Mouse (Mus musculus): ENCODE results near the gene Nup210.

Gene Nup210

GRCm38 (mm10) chr6:91116244-91117145 is at the start of gene Nup210:
Gene Nup210, minus strand, starts transcription at chr6:91116829.
- peak; percentile 84 for DNase-seq (ENCODE audit: low read depth, low spot score)

- peak; percentile 78 for DNase-seq (ENCODE audit: low read depth, low spot score)
Observed at GRCm38 (mm10) chr6:91165210-91165609, 48.6 kb upstream of the Nup210 start.

GRCm38 (mm10) chr6:91164584-91164983 is 48.0 kb upstream of the Nup210 start:
- DNase-seq (ENCODE audit: low read depth, low spot score) = no peak

GRCm38 (mm10) chr6:91163195-91163911 is 46.7 kb upstream of the Nup210 start:
- DNase-seq (ENCODE audit: low read depth, low spot score) = no peak

GRCm38 (mm10) chr6:91162314-91162713 is 45.7 kb upstream of the Nup210 start:
- DNase-seq (ENCODE audit: low read depth, low spot score) = no peak

- DNase-seq (ENCODE audit: low read depth, low spot score) = no peak
Observed at GRCm38 (mm10) chr6:91161506-91162235, 45.0 kb upstream of the Nup210 start.

- DNase-seq (ENCODE audit: low read depth, low spot score) = no peak
Observed at GRCm38 (mm10) chr6:91160976-91161375, 44.3 kb upstream of the Nup210 start.

GRCm38 (mm10) chr6:91160399-91160798 is 43.8 kb upstream of the Nup210 start:
- no peak for DNase-seq (ENCODE audit: low read depth, low spot score)

- DNase-seq (ENCODE audit: low read depth, low spot score) = no peak
Observed at GRCm38 (mm10) chr6:91159047-91159446, 42.4 kb upstream of the Nup210 start.

GRCm38 (mm10) chr6:91157237-91157570 is 40.6 kb upstream of the Nup210 start:
- no peak for DNase-seq (ENCODE audit: low read depth, low spot score)

GRCm38 (mm10) chr6:91156554-91157236 is 40.1 kb upstream of the Nup210 start, which contains the start of gene Hdac11:
Gene Hdac11, plus strand, starts transcription at chr6:91156665.
- peak; percentile 91 for DNase-seq (ENCODE audit: low read depth, low spot score)

- no peak for DNase-seq (ENCODE audit: low read depth, low spot score)
Observed at GRCm38 (mm10) chr6:91156062-91156461, 39.4 kb upstream of the Nup210 start.

- DNase-seq (ENCODE audit: low read depth, low spot score) = no peak
Observed at GRCm38 (mm10) chr6:91155286-91155685, 38.7 kb upstream of the Nup210 start.

GRCm38 (mm10) chr6:91154685-91155084 is 38.1 kb upstream of the Nup210 start:
- no peak for DNase-seq (ENCODE audit: low read depth, low spot score)

- DNase-seq (ENCODE audit: low read depth, low spot score) = peak; percentile 76
Observed at GRCm38 (mm10) chr6:91153549-91154064, 37.0 kb upstream of the Nup210 start.

- DNase-seq (ENCODE audit: low read depth, low spot score) = no peak
Observed at GRCm38 (mm10) chr6:91152892-91153548, 36.4 kb upstream of the Nup210 start.

GRCm38 (mm10) chr6:91147152-91147770 is 30.6 kb upstream of the Nup210 start:
- no peak for DNase-seq (ENCODE audit: low read depth, low spot score)

GRCm38 (mm10) chr6:91146443-91147151 is 30.0 kb upstream of the Nup210 start:
- DNase-seq (ENCODE audit: low read depth, low spot score) = no peak

GRCm38 (mm10) chr6:91145572-91145971 is 28.9 kb upstream of the Nup210 start:
- no peak for DNase-seq (ENCODE audit: low read depth, low spot score)

GRCm38 (mm10) chr6:91145056-91145455 is 28.4 kb upstream of the Nup210 start:
- no peak for DNase-seq (ENCODE audit: low read depth, low spot score)
